Mouse (Mus musculus) heart, adult 11 months (tissue): ENCODE measurements around the gene Msx3.

Experiments
- DNase-seq: peaks from one replicate; pipeline ENCODE4 v3.0.0; 2022

Gene Msx3

DNA sequence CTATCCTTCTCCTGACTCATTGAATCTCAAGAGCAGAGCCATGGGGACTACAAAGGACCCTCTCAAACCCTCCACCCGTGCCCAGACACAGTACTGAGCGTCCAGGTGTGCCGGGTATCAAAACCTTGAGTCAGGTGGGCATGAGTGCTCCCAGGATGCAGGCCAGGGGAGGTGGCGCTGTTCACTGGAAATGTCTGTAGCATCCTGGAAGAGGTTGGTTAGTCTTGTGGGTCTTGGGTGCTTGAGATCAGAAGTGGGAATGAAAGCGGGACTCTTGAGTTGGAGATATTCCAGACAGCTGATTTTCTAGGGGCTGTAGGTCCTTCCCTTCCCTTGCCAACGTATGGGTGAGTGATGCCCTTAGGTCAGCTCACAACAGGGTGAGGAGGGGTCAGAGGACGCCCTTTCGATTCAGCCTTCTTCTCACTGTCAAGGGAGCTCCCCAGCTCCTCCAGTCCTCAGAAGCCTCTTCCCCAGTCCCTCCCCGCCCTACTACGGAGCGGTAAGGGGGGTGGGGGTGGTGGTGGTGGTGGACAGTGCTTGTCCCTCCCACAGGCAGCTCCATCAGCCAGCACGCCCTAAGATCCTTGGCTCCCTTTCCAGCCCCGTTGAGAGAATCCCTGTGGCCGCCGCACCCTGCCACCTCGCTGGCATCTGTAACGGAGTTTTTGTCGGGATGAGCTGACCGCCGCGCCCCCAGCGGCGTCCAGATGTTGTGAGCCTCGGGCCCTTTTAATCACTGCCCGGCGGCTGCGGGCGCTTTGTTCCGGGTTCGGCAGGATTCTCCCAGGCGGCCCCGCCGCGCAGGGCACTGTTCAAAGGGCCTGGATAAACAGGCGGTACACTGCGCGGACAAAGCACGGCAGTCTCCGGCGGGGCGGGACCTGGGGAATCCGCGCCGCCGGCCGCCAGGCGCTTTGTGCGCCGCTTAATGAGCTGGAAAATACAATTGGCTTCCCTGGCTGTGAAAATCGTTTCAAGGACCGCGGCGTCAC, 8.8 kb upstream of the Msx3 start:
- DNase-seq = peak; percentile 89

DNA sequence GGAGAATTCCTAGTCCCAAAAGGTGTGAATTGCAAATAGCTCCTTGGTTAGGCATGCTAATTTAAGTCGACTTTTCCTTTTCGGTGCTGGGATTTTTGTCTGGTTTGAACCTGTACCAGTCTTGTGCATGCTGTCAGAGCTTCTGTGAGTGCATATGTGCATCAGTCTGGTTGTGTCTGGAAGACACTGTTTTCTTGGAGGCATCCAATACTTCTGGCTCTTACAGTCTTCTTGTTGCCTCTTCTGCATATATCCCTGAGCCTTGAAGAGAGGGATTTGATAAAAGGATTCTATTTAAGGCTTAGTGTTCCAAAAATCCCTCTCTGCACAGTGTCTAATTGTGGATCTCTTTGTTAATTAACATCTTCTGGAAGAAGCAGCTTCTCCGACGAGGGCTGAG, 5.2 kb upstream of the Msx3 start:
- DNase-seq = no peak

DNA sequence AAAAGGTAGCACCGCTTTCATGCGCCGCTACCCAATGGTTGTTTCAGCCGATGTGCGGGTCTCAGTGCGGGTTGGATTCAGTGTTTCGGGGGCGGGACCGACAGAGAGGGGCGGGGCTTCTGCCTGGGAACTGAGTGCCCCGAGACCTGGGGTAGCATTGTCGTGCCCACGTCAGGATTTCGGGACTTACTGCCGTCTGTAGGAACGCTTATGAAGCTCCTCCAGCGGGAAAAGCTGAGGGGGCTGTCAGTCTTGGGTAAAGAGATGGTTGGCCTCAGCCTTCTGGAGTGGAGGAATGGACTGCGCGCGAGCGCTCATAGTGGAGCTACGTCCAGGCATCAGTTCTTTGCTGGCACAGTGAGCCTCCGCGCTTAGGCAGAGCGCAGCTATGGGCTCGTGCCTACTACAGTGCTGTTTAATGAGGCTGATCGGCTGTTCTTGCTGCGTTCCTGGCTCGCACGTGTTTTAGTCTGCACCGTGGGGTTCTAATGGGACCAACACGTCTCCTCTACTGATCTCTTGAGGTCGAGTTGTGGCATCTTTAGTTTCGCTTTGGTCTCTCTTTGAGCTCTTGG, 313 bp upstream of the Msx3 start:
- DNase-seq = peak; percentile 93

DNA sequence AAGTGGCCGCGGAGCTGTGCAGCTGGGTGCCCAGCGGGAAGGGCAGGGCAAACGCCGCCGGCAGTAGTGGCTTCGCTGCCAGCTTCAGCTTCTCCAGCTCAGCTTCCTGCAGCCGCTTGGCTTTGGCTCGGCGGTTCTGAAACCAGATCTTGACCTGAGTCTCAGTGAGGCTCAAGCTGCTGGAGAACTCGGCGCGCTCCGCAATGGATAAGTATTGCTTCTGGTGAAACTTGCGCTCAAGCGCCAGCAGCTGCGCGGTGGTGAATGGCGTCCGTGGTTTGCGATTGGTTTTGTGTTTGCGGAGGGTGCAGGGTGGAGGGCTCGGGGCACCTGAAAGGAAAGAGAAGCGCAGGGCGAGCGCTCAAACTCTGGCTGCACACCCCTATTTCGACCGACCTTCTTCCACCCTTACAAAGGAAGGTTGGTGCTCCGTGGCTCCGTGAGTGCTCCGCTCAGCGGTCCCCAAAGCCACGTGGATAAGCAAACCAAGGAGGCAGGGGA, 1.0 kb downstream of the Msx3 start:
- no peak for DNase-seq

DNA sequence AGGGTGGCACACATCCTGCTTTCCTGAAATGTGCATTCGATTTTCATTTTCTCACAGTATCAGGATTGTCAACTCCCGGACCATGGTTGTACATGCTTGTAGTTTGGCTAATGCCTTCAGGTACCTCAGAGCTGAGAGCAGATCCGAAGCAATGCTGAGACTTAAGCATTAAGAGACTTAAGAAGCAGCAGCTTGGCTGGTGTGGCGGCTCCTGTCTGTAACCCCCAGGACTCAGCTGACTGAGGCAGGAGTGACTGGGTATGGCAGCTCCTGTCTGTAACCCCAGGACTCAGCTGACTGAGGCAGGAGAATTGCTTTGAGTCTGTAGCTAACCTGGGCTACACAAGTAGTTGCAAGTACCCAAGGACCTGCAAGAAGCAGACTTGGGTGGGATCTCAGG, 3.3 kb downstream of the Msx3 start:
- peak; percentile 66 for DNase-seq

DNA sequence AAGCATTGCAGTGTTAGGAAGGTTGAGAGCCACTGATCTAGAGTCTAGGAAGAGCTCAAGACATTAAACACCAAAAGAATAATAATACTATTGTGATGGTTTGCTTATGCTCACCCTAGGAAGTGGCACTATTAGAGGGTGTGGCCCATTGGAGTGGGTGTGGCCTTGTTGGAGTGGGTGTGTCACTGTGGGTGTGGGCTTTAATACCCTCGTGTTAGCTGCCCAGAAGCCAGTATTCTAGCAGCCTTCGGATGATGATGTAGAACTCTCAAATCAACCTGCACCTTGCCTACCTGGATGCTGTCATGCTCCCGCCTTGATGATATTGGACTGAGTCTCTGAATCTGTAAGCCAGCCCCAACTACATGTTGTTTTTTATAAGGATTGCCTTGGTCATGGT, 6.2 kb downstream of the Msx3 start:
- peak; percentile 67 for DNase-seq

DNA sequence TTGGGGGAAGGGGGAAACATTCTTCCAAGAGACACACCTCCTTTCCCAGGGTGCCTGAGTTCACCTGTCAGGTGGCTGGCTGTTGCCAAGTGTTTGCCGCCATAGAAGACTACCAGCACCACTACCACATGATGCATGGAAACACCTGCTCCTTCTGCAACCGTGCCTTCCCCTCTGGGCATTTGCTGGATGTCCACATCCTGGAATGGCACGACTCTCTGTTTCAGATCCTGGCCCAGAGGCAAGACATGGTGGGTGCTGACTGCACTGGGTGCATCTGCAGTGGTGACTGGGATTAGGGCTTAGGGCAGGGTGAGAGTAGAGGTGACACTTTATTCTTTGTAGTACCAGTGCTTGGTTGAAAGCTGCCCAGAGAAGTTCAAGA, 11.7 kb downstream of the Msx3 start:
- peak; percentile 90 for DNase-seq

DNA sequence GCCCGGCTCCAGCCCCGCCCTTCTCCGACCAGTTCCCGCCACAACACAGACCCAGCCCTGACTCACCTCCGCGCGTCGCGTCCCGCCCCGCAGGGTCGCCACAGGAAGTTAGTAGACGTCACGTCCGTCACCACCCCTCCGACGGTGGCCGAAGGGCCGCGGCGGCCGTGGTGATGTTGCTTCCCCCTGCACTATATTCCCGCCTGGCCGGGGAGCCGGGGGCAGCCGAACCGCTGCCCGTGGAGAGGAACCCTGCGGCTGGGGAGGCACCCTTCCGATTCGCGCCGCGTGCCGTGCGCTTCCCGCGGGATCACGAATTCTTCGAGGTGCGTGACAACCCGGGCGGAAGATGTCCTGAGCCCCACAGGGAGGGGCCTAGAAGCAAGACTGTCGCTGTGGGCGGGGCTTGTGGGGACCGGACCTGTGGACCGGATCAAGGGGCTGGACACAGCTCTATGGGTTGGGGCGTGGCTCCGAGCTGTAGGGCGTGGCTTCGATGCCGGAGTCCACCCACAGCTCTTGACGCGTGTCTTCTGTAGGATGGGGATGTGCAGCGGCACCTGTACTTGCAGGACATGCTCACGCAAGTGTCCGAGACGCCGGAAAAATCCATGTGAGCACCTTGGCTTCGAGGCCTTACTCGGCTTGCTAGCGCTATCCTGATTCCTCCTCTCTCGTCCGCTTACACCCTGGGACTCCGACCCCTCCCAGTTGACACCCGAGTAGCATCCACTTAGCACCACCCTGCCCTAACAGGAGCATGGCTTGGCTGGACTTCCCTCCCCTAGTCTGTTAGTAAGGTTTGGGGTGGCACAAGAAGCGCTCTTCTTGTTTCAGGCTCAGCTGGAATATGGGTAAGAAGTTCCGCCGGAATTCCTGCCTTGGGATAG, 12.4 kb downstream of the Msx3 start, which contains the start of the genes Zfp511 and Tubgcp2:
TSS of gene Zfp511 (plus strand) at position 111 of the 890 bp plus-strand sequence.
TSS of gene Tubgcp2 (minus strand) at position 389 of the 890 bp plus-strand sequence.
- peak; percentile 100 for DNase-seq

DNA sequence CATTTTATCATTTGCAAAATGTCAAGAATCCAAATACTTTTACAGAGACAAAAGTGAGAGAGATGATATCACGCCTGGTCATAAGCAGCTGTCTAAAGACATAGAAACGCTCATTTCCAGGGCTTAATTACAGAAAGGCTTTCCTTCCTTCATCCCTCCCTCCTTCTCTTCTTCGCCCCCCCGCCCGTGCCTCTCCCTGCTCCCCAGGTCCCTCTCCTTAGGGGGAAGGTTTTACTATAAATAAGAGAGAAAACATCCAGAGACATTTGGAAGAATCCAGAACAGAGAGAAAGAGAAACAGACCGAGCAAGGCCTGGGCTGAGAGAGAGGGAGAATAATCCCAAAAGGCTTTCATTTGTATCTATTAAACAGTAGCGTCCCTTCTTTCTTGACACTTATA, 13.4 kb downstream of the Msx3 start:
- peak; percentile 74 for DNase-seq

DNA sequence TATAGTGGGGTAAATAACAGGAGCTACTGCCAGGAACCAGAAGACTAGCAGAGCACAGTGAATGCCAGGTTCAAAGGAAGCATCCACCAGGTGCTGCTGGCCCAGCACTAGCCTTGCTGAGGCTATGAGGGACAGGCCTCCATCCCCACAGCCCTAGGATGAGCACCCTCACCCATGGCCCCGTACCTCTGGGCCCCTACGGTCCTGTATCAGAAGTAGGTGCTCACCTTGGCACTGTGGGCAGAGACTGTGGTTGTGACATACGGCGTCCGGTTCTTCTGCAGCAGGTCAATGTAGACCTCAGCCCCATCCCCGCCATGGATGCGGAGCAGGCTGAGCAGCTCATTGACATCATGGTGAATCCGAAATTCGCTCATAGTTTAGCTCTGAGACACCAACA, 15.5 kb downstream of the Msx3 start:
- peak; percentile 76 for DNase-seq

DNA sequence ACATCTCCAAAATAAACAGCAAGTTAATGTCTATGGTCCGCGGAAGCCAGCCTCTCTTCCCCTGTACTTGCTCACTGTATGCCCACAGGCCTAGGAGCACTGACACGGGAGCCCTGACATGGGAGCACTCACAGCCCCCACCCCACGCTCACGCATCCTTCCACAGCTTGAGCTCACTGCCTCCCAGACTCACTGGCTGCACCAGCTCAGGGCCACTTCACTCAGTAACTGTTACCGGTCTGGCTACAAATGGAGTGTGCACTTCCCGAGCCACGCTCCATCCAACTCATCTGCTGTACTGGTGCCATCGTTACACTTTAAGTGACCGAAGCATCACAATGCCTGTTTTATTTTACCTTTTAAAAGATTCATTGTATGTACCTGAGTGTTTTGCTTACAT, 16.5 kb downstream of the Msx3 start:
- DNase-seq = peak; percentile 72

DNA sequence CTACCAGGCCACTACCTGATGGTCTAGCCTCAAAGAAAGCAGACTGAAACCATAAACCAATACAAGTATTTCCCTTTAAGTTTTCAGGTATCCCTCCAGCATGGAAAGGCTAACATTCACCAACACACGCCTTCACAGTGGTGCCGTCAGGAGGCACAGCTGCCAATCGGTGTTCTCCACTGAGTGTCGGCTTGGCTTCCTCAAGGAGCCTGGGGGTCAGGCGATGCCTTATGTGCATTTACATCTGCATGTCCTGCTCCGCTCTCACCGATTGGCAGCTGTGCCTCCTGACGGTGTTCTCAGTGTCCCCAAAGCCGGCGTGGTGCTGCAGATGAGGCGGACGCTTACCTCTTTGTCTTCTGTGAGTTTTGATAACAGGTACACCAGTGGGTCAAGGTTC, 17.1 kb downstream of the Msx3 start:
- DNase-seq = peak; percentile 66

DNA sequence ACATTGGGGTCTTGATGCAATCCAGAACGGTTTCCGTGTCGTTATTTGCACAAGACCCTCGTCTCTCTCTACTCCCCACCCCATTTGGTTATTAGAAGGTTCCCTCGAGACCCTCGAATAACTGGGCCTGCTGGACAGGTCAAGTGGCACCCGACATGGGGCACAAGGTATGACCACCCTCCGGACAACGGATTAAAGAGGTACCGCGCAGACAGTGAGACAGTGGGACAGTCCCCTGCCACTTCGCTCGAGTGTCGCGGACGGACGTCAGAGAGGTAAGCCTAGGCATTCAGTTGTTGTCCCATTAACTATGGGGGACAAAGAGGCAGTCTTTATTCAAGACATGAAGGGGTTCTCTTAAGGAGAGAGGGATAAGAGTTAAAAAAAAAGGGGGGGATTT, 37.6 kb downstream of the Msx3 start:
- DNase-seq = peak; percentile 60

DNA sequence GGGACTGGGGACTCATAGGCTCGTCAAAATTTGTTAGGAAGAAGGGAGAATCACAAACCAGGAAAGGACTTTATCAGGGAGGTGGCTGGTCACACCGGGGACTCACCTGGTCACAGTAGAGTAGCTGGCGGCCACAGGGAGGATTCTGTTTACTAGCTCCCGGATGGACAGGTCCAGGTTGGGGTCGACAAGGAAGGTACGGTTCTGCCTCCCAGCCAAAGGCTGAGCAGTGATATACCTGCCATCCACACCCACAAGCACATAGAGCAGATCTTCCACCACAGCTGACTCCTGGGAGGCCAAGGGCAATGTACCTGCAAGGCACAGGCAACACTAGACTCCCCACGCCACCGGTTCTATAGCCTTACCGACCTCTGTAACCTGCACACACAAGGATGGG, 41.1 kb downstream of the Msx3 start:
- peak; percentile 64 for DNase-seq

DNA sequence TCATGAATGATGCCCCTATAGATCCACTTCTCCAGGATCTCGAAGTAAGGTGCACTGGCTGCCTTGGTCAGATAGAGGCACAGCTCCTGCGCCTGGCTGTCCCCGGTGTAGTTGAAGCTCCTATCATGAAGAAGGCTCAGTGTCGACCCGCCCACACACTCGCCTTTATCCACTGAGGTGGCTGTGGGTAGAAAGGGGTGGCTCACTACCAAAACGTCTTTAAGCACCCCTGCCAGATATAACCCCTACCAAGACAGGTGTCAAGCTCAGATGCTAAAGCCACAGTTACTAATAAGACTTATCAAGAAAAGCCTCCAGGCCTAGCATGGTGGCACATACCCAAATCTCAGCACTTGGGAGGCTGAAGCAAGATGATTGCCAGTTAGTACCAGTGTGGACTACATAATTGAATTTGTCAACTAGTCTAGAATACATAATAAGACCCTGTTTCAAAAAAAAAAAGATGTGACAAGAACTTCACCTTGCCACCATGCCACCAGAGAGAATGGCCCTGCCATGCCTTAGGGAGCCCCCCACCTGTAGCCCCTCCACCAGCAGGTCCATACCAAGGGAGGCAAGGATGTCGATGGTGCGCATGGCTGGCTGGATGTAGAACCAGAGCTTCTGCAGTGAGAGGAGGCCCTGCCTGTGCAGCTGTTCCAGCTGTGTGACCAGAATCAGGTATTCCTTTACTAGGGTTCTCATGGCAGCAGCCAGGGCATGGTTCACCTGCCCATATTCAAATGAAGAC, 41.9 kb downstream of the Msx3 start:
- DNase-seq = peak; percentile 73

DNA sequence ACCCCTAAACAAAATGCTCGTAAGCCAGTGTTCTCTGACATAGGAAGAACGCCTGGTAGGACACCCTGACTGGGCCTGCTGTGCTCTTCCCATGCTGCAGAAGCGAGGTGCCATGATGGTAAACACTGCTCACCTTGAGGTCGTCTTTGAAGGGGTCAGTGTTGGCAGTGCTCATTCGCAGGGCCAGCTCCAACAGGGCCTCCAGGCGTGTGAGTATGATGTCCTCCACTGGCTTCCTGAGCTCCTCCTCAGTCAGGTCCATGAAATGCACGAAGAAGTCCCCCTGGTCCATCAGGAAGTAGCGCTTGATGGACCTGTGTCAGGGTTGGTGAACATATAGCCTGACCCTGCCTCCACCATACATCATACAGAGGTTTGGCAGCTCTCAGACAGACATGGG, 44.2 kb downstream of the Msx3 start:
- peak; percentile 80 for DNase-seq

DNA sequence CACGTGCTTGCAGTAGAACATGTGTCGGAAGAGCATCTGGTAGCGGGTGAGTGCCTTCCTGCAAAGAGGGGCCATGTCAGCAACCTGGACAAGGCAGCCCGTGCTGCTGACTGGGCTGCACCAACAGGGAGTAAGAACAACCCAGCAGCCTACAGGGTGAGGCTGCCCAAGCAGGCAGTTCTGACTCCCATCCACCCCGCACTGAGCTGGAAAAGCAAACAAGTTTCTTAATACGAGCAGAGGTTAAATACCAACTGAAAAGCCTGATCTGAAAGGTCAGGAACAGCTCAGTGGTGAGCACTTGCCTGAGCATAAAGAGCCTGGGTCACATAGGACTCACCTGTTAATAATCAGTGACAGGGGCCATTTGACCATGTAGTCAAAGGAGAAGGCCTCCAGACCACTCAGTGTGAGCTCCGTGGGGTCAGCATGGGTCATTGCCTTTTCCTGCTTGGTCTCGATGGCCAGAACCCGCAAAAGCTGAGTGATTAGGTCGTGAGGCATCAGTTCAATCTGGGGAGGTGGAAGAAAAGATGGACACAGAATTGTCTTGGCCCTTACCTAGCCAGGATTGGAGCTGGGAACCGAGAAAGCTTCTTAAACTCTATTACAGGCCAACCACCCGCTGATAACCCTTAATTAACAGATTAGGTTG, 47.7 kb downstream of the Msx3 start:
- peak; percentile 53 for DNase-seq

DNA sequence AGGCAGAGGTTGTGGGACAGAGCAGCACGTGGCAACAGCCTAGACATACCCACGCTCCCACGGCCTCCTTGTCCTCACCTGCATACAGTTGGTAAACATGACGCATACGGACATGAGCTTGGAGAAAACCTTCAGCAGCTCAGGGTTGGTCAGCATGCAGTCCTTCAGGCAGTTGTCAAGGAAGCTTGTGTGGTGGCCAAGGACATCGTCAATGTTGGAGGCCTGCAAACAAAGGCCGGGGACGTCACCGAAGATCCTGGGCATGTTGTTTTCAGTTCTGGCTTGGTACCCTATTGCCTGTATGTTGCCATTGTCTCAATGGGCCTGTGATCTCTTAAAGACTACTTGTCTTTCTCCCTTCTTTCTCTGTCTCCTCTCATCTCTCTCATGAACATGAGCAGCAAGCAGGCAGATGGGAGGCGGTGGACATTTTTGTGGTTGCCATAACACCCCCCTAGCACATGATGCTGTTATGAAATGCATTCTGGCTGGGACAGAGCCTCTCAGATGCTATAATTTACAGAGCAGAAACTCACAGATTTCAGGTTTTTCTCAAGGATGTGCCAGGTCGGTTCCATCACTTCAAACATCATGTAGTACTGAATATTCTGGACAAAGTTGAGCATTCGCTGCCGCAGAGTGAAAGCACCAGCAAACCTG, 50.1 kb downstream of the Msx3 start:
- peak; percentile 71 for DNase-seq
